Mouse (Mus musculus) layer of hippocampus, adult 18-20 months (tissue): ENCODE results near the gene Rufy3. TPM values are rescaled to one million over a fixed set of nuclear protein-coding genes. Genes with fewer than 3 reads are reported as not detected.
"Not testable (repeated sequence)": the region's sequence is repeated elsewhere in the genome, so short reads cannot be mapped to it uniquely, and the experiment has no call there.

ENCODE experiments used
- DNase-seq, 2 experiments: peaks; one replicate each; pipeline ENCODE4 v3.0.0; 2022; ENCODE audit warnings: low spot score in 2 of 2
- long read RNA-seq: library from polyadenylated mRNA; stranded (forward); transcript quantifications from one replicate; pipeline ENCODE4 v2.0.0, GENCODE M21; 2021
- total RNA-seq, 2 experiments: library from RNA; stranded (reverse); gene quantifications; 2 replicates each; pipeline ENCODE4 v1.2.3; 2021

Gene Rufy3
- total RNA-seq = 100 to 1,000 TPM; 159 to 169 TPM
- long read RNA-seq, full-length matches to known transcripts = 129 of 174 reads
- long read RNA-seq, partial matches to known transcripts = 13 of 174 reads
- long read RNA-seq, other reads (novel, unspliced or antisense) = 32 of 174 reads

GRCm38 (mm10) chr5:88564501-88565147 is at the start of gene Rufy3:
Rufy3 (plus strand) TSS chr5:88565040.
- peak; percentile 55 to 74 for DNase-seq

GRCm38 (mm10) chr5:88519232-88519631 is 45.6 kb upstream of the Rufy3 start:
- DNase-seq = peak in 1 of 2 experiments; percentile 45

- no peak for DNase-seq
These were observed 37.2 kb upstream of the Rufy3 start, which contains the start of gene Jchain for GRCm38 (mm10) chr5:88527657-88528056. Jchain (minus strand) TSS chr5:88527891.

- no peak for DNase-seq
These were observed 33.9 kb upstream of the Rufy3 start for GRCm38 (mm10) chr5:88530908-88531307.

GRCm38 (mm10) chr5:88534697-88535096 is 30.1 kb upstream of the Rufy3 start:
- no peak for DNase-seq

GRCm38 (mm10) chr5:88540845-88541244 is 24.0 kb upstream of the Rufy3 start:
- no peak for DNase-seq

- peak in 1 of 2 experiments; percentile 73 for DNase-seq
These were observed 22.1 kb upstream of the Rufy3 start for GRCm38 (mm10) chr5:88542651-88543282.

- DNase-seq = not testable (repeated sequence)
These were observed 20.4 kb upstream of the Rufy3 start for GRCm38 (mm10) chr5:88544411-88544810.

- no peak for DNase-seq
These were observed 19.3 kb upstream of the Rufy3 start for GRCm38 (mm10) chr5:88545536-88545935.

- DNase-seq = no peak
These were observed 11.4 kb upstream of the Rufy3 start for GRCm38 (mm10) chr5:88553271-88554085.

- peak; percentile 92 to 98 for DNase-seq
These were observed 10.6 kb upstream of the Rufy3 start, which contains the start of gene Utp3 for GRCm38 (mm10) chr5:88554086-88554886. Utp3 (plus strand) TSS chr5:88554462.

GRCm38 (mm10) chr5:88558991-88559390 is 5.8 kb upstream of the Rufy3 start:
- no peak for DNase-seq

- no peak for DNase-seq
These were observed 3.6 kb upstream of the Rufy3 start for GRCm38 (mm10) chr5:88561080-88561814.

- no peak for DNase-seq
These were observed 1.7 kb upstream of the Rufy3 start for GRCm38 (mm10) chr5:88562863-88563780.

GRCm38 (mm10) chr5:88565148-88566033 is 551 bp downstream of the Rufy3 start:
- DNase-seq = peak in 1 of 2 experiments; percentile 48

GRCm38 (mm10) chr5:88566034-88566841 is 1.4 kb downstream of the Rufy3 start:
- DNase-seq = no peak

GRCm38 (mm10) chr5:88569541-88569940 is 4.7 kb downstream of the Rufy3 start:
- no peak for DNase-seq
